Mouse (Mus musculus): ENCODE measurements around the gene Fbxo39. TPM values are rescaled to one million over a fixed set of nuclear protein-coding genes. Genes with fewer than 3 reads are reported as not detected.

Gene Fbxo39
- total RNA-seq (2021) = not detected

GRCm38 (mm10) chr11:72314151-72314895 lies at the start of gene Fbxo39:
TSS of gene Fbxo39 (plus strand) at chr11:72314444.
- intact Hi-C loops (cut with DNase I) = no loop called here
- no peak for DNase-seq

- peak; percentile 3 to 20 for DNase-seq
- intact Hi-C loops (cut with DNase I) = no loop called here
These were observed 48.8 kb upstream of the Fbxo39 start for GRCm38 (mm10) chr11:72265483-72265882.

- intact Hi-C loops (cut with DNase I) = loop anchor here (2.0 kb wide), 1 partner anchor 42 kb away; no protein-coding TSS in a partner anchor
- peak; percentile 37 to 62 for DNase-seq
These were observed 47.9 kb upstream of the Fbxo39 start for GRCm38 (mm10) chr11:72266207-72266959.

- intact Hi-C loops (cut with DNase I) = loop anchor here (2.0 kb wide), 1 partner anchor 42 kb away; no protein-coding TSS in a partner anchor
- peak in 1 of 2 experiments; percentile 8 for DNase-seq
These were observed 47.2 kb upstream of the Fbxo39 start, which contains the start of gene Slc13a5 for GRCm38 (mm10) chr11:72266960-72267560. TSS of gene Slc13a5 (minus strand) at chr11:72267222.

- no peak for DNase-seq
- intact Hi-C loops (cut with DNase I) = no loop called here
These were observed 42.5 kb upstream of the Fbxo39 start for GRCm38 (mm10) chr11:72271761-72272160.

GRCm38 (mm10) chr11:72273341-72273740 lies 40.9 kb upstream of the Fbxo39 start:
- intact Hi-C loops (cut with DNase I) = no loop called here
- no peak for DNase-seq

GRCm38 (mm10) chr11:72281143-72281851 lies 32.9 kb upstream of the Fbxo39 start:
- intact Hi-C loops (cut with DNase I) = no loop called here
- no peak for DNase-seq

- intact Hi-C loops (cut with DNase I) = no loop called here
- no peak for DNase-seq
These were observed 32.3 kb upstream of the Fbxo39 start for GRCm38 (mm10) chr11:72281852-72282400.

- intact Hi-C loops (cut with DNase I) = no loop called here
- no peak for DNase-seq
These were observed 30.6 kb upstream of the Fbxo39 start for GRCm38 (mm10) chr11:72283486-72284224.

- DNase-seq = no peak
- intact Hi-C loops (cut with DNase I) = no loop called here
These were observed 29.6 kb upstream of the Fbxo39 start for GRCm38 (mm10) chr11:72284532-72285182.

GRCm38 (mm10) chr11:72285971-72286480 lies 28.2 kb upstream of the Fbxo39 start:
- intact Hi-C loops (cut with DNase I) = no loop called here
- no peak for DNase-seq

GRCm38 (mm10) chr11:72286651-72287050 lies 27.6 kb upstream of the Fbxo39 start:
- no peak for DNase-seq
- intact Hi-C loops (cut with DNase I) = no loop called here

- intact Hi-C loops (cut with DNase I) = no loop called here
- no peak for DNase-seq
These were observed 27.1 kb upstream of the Fbxo39 start for GRCm38 (mm10) chr11:72287126-72287525.

GRCm38 (mm10) chr11:72287543-72287942 lies 26.7 kb upstream of the Fbxo39 start:
- intact Hi-C loops (cut with DNase I) = no loop called here
- DNase-seq = no peak

GRCm38 (mm10) chr11:72293116-72293515 lies 21.1 kb upstream of the Fbxo39 start:
- intact Hi-C loops (cut with DNase I) = no loop called here
- DNase-seq = no peak

GRCm38 (mm10) chr11:72301334-72301733 lies 12.9 kb upstream of the Fbxo39 start, which contains the start of gene Xaf1:
TSS of gene Xaf1 (plus strand) at chr11:72301629.
- intact Hi-C loops (cut with DNase I) = no loop called here
- DNase-seq = peak; percentile 80 to 82

GRCm38 (mm10) chr11:72302230-72302629 lies 12.0 kb upstream of the Fbxo39 start:
- peak; percentile 62 to 68 for DNase-seq
- intact Hi-C loops (cut with DNase I) = no loop called here

- intact Hi-C loops (cut with DNase I) = no loop called here
- DNase-seq = no peak
These were observed 6.8 kb upstream of the Fbxo39 start for GRCm38 (mm10) chr11:72307461-72307860.

- no peak for DNase-seq
- intact Hi-C loops (cut with DNase I) = no loop called here
These were observed 5.3 kb upstream of the Fbxo39 start for GRCm38 (mm10) chr11:72308982-72309381.
